In the genomic region with DNA sequence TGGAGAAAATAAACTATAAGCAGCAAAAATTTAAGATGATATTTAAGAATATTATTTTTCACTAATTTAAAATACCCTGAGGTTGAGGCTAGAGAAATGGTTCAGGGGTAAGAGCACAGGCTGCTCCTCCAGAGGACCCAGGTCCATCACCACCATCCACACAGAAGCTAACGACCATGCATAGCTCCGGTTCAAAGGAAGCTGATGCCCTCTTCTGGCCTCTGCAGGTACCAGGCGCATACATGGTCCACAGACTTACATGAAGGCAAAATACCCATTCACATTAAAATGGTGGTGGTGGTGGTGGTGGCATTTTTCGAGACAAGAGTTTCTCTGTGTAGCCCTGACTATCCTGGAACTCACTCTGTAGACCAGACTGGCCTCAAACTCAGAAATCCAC, we compare ENCODE assay signal across 8 mouse cellular contexts.
DNase-seq lines count a peak whose midpoint lies in the region; ATAC-seq and TF ChIP-seq lines count a peak whose summit lies in the region.
"Had no signal": no experiment of that assay in that cellular context is flagged by ENCODE, and none has a peak within 500 bp of the region (broad histone marks: within the 10 kb centered on the region; RNA-seq: fewer than 3 reads in every experiment).

No protein-coding gene starts in this region.

- H3K9ac ChIP-seq in CH12.LX (ENCODE audit: insufficient read depth, low read depth), result no peak overlapping the region
- no peak overlapping the region for H3K9ac ChIP-seq in hindbrain, embryonic 16.5 days (ENCODE audit: low read depth, low read length)
- H3K9ac ChIP-seq: liver, embryonic 13.5 days had no signal

- no peak overlapping the region for H3K4me3 ChIP-seq in layer of hippocampus, adult 2 months
- no peak overlapping the region for H3K4me3 ChIP-seq in CH12.LX (replicated peaks in 1 of 3; ENCODE audit: low read depth in 2 of 3, low read length in 2 of 3, poor library complexity in 1 of 3)
- no peak overlapping the region for H3K4me3 ChIP-seq in hindbrain, embryonic 16.5 days (ENCODE audit: low read length)
- no peak overlapping the region for H3K4me3 ChIP-seq in heart, embryonic 10.5 days
- H3K4me3 ChIP-seq: liver, embryonic 13.5 days had no signal

- no peak overlapping the region for H3K4me2 ChIP-seq in CH12.LX (ENCODE audit: insufficient read depth, low read depth, poor library complexity, severe bottlenecking)
- no peak overlapping the region for H3K4me2 ChIP-seq in hindbrain, embryonic 16.5 days (ENCODE audit: low read length)
- H3K4me2 ChIP-seq: liver, embryonic 13.5 days had no signal

- peak; percentile 73 for TF ChIP-seq RAD21 in CH12.LX (IDR thresholded peaks at IDR 0.05; ENCODE audit: low read depth, low read length)

- in situ Hi-C loops in CH12.LX (cut with MboI; ENCODE audit: low pct_ligation_motif_present, low pct_unique_long_range_greater_than_20kb, low sequenced_read_pairs) (no loop called here), Patski (cut with MboI; ENCODE audit: low pct_unique_long_range_greater_than_20kb) (no loop called here)

- WGBS in hindbrain, embryonic 16.5 days, result 55% methylated on average over 4 of the region's 4 CpGs
- WGBS in heart, embryonic 10.5 days, result 63% methylated on average over 4 of the region's 4 CpGs

- TF ChIP-seq POLR2A in CH12.LX (IDR thresholded peaks at IDR 0.05; ENCODE audit: low read depth, low read length), result no peak

- no peaks in the 10 kb centered on the region for H3K79me2 ChIP-seq in CH12.LX (replicated peaks; ENCODE audit: control insufficient read depth, extremely low read depth, insufficient read depth, poor library complexity, severe bottlenecking)

- no peak overlapping the region for H3K27ac ChIP-seq in layer of hippocampus, adult 2 months
- no peak overlapping the region for H3K27ac ChIP-seq in CH12.LX (ENCODE audit: insufficient read depth, low read depth)
- H3K27ac ChIP-seq in hindbrain, embryonic 16.5 days (ENCODE audit: low read depth, low read length), result no peak overlapping the region
- no peak overlapping the region for H3K27ac ChIP-seq in heart, embryonic 10.5 days
- H3K27ac ChIP-seq: liver, embryonic 13.5 days had no signal

- CTCF ChIA-PET in Patski (lab: Charles Lee), result interaction anchor here (0.8 to 1.0 kb wide), 2 partner anchors 9 to 331 kb away, joined by 3 read pairs; no protein-coding TSS in a partner anchor

- POLR2A ChIA-PET in Patski (lab: Charles Lee), result interaction anchor here (0.7 kb wide), 1 partner anchor 199 kb away, joined by 3 read pairs; no protein-coding TSS in a partner anchor

- no peaks in the 10 kb centered on the region for H3K4me1 ChIP-seq in CH12.LX (ENCODE audit: control insufficient read depth in 1 of 2, insufficient read depth in 2 of 2)
- H3K4me1 ChIP-seq in hindbrain, embryonic 16.5 days (ENCODE audit: control insufficient read depth, insufficient read depth, low read depth, low read length), result no peaks in the 10 kb centered on the region
- H3K4me1 ChIP-seq in heart, embryonic 10.5 days, result no peaks in the 10 kb centered on the region

- H3K27me3 ChIP-seq in CH12.LX (replicated peaks) (no peaks in the 10 kb centered on the region), Patski (no peaks in the 10 kb centered on the region)
- H3K27me3 ChIP-seq in hindbrain, embryonic 16.5 days (replicated peaks; ENCODE audit: control insufficient read depth, insufficient read depth, low read length), result no peaks in the 10 kb centered on the region
- no peaks in the 10 kb centered on the region for H3K27me3 ChIP-seq in heart, embryonic 10.5 days (ENCODE audit: insufficient read depth, poor library complexity, severe bottlenecking)
- H3K27me3 ChIP-seq: liver, embryonic 13.5 days had no signal

- no peak for DNase-seq in layer of hippocampus, adult 2 months (ENCODE audit: low spot score in 2 of 2)
- no peak for DNase-seq in layer of hippocampus, postnatal 14 days (ENCODE audit: low spot score in 2 of 2)
- DNase-seq in CH12.LX (ENCODE audit: extremely low read depth), result peak; percentile 44
- DNase-seq in Patski (ENCODE audit: low read depth, low spot score), result no peak
- DNase-seq in heart, embryonic 10.5 days (ENCODE audit: low spot score), result no peak
- DNase-seq in heart, postnatal 4 days, result no peak
- DNase-seq: liver, embryonic 13.5 days had no signal

- TF ChIP-seq EP300 in CH12.LX (IDR thresholded peaks at IDR 0.05; ENCODE audit: low read length), result no peak

- no peak for ATAC-seq in Patski
- peak; percentile 61; the same call in 1 of the 2 replicates for ATAC-seq in hindbrain, embryonic 16.5 days

- H3K9me3 ChIP-seq in CH12.LX (replicated peaks; ENCODE audit: low read length), result no peaks in the 10 kb centered on the region
- no peaks in the 10 kb centered on the region for H3K9me3 ChIP-seq in hindbrain, embryonic 16.5 days (ENCODE audit: control insufficient read depth, low read length)
- no peaks in the 10 kb centered on the region for H3K9me3 ChIP-seq in heart, embryonic 10.5 days
- H3K9me3 ChIP-seq: liver, embryonic 13.5 days had no signal

- dilution Hi-C loops in CH12.LX (cut with MboI; ENCODE audit: extremely low pct_ligation_motif_present, extremely low pct_unique_long_range_greater_than_20kb, low sequenced_read_pairs), result no loop called here

- TF ChIP-seq CTCF in layer of hippocampus, adult 2 months (conservative IDR thresholded peaks at IDR 0.05), result peak; percentile 64
- peak; percentile 12 to 76; a peak in 2 of 4 replicates for TF ChIP-seq CTCF in CH12.LX (conservative IDR thresholded peaks at IDR 0.05 in 1 of 2, IDR thresholded peaks at IDR 0.05 in 1 of 2; ENCODE audit: low read depth in 2 of 2, low read length in 2 of 2)
- peak; percentile 44 for TF ChIP-seq CTCF in Patski (IDR thresholded peaks at IDR 0.05)

- no peaks in the 10 kb centered on the region for H3K36me3 ChIP-seq in CH12.LX (replicated peaks in 1 of 2; ENCODE audit: control insufficient read depth in 1 of 2, insufficient read depth in 1 of 2, low read length in 1 of 2)
- no peaks in the 10 kb centered on the region for H3K36me3 ChIP-seq in hindbrain, embryonic 16.5 days (ENCODE audit: control insufficient read depth, insufficient read depth, low read length)
- no peaks in the 10 kb centered on the region for H3K36me3 ChIP-seq in heart, embryonic 10.5 days
- H3K36me3 ChIP-seq: liver, embryonic 13.5 days had no signal

TF ChIP-seq in CH12.LX, 34 proteins besides CTCF, POLR2A, EP300 and RAD21:
- TF ChIP-seq ELF1 (IDR thresholded peaks at IDR 0.05; ENCODE audit: low read depth, low read length) (no peak), SMC3 (IDR thresholded peaks at IDR 0.05; ENCODE audit: low read depth, low read length) (peak; percentile 66)
